Mouse (Mus musculus): ENCODE data around the gene Nufip2. TPM values are rescaled to one million over a fixed set of nuclear protein-coding genes. Genes with fewer than 3 reads are reported as not detected.
"Not testable (repeated sequence)": the region's sequence is repeated elsewhere in the genome, so short reads cannot be mapped to it uniquely, and the experiment has no call there.

Gene Nufip2
- polyA plus RNA-seq, 1 experiment from 2014 or later: 3.7 TPM

GRCm38 (mm10) chr11:77713736-77714135 lies 27.8 kb downstream of the Nufip2 start:
- Histone ChIP-seq H3K9ac (no peak overlapping the region), H3K36me3 (peaks cover 14% of the 10 kb centered on the region), H3K4me3 (no peak overlapping the region), H3K9me3 (replicated peaks) (no peaks in the 10 kb centered on the region), H3K27ac (no peak overlapping the region), H3K4me1 (replicated peaks) (no peaks in the 10 kb centered on the region), H3K4me2 (no peak overlapping the region), H3K27me3 (no peaks in the 10 kb centered on the region)
- no peak for ATAC-seq (replicated peaks; ENCODE audit: insufficient number of reproducible peaks, insufficient read depth, low FRiP score, low read depth)
- WGBS: 92% methylated on average over 3 of the region's 3 CpGs

GRCm38 (mm10) chr11:77719055-77719454 lies 33.1 kb downstream of the Nufip2 start:
- Histone ChIP-seq H3K27me3 (no peaks in the 10 kb centered on the region), H3K4me1 (replicated peaks) (no peaks in the 10 kb centered on the region), H3K9me3 (replicated peaks) (no peaks in the 10 kb centered on the region), H3K4me3 (no peak overlapping the region), H3K36me3 (0 out of 2 replicates have a peak, but pooled peaks cover 4% of the 10 kb centered on the region), H3K4me2 (no peak overlapping the region), H3K27ac (no peak overlapping the region), H3K9ac (no peak overlapping the region)
- ATAC-seq (replicated peaks; ENCODE audit: insufficient number of reproducible peaks, insufficient read depth, low FRiP score, low read depth): no peak
- 95% methylated on average over 2 of the region's 2 CpGs for WGBS

- WGBS: 91% methylated on average over 4 of the region's 4 CpGs
- no peaks in the 10 kb centered on the region for H3K4me1 ChIP-seq (replicated peaks)
- H3K4me3 ChIP-seq: no peak overlapping the region
- H3K27ac ChIP-seq: no peak overlapping the region
- H3K36me3 ChIP-seq: 0 out of 2 replicates have a peak, but pooled peaks cover 4% of the 10 kb centered on the region
- no peak overlapping the region for H3K4me2 ChIP-seq
- no peaks in the 10 kb centered on the region for H3K27me3 ChIP-seq
- H3K9ac ChIP-seq: no peak overlapping the region
- no peak for ATAC-seq (replicated peaks; ENCODE audit: insufficient number of reproducible peaks, insufficient read depth, low FRiP score, low read depth)
- H3K9me3 ChIP-seq (replicated peaks): no peaks in the 10 kb centered on the region
These were observed 35.4 kb downstream of the Nufip2 start for GRCm38 (mm10) chr11:77721389-77721788.

GRCm38 (mm10) chr11:77724766-77725165 lies 38.8 kb downstream of the Nufip2 start:
- WGBS: 77% methylated on average over 7 of the region's 7 CpGs
- Histone ChIP-seq H3K4me3 (no peak overlapping the region), H3K4me2 (no peak overlapping the region), H3K9ac (no peak overlapping the region), H3K27me3 (no peaks in the 10 kb centered on the region), H3K9me3 (replicated peaks) (no peaks in the 10 kb centered on the region), H3K4me1 (replicated peaks) (no peaks in the 10 kb centered on the region), H3K27ac (no peak overlapping the region), H3K36me3 (no peaks in the 10 kb centered on the region)
- no peak for ATAC-seq (replicated peaks; ENCODE audit: insufficient number of reproducible peaks, insufficient read depth, low FRiP score, low read depth)

- Histone ChIP-seq H3K9ac (no peak within 1 kb of the TSS), H3K27ac (no peak within 1 kb of the TSS), H3K9me3 (replicated peaks) (no peaks in the 10 kb centered on the region), H3K36me3 (no peaks in the 10 kb centered on the region), H3K4me1 (replicated peaks) (no peaks in the 10 kb centered on the region), H3K4me3 (no peak within 1 kb of the TSS), H3K27me3 (no peaks in the 10 kb centered on the region), H3K4me2 (no peak within 1 kb of the TSS)
- 51% methylated on average over 7 of the region's 7 CpGs for WGBS
- no peak for ATAC-seq (replicated peaks; ENCODE audit: insufficient number of reproducible peaks, insufficient read depth, low FRiP score, low read depth)
These were observed 39.2 kb downstream of the Nufip2 start, which contains the start of gene Cryba1 for GRCm38 (mm10) chr11:77725183-77725582. Cryba1 (minus strand) TSS chr11:77725283.

GRCm38 (mm10) chr11:77728587-77728986 lies 42.6 kb downstream of the Nufip2 start:
- no peak overlapping the region for H3K27ac ChIP-seq
- no peak overlapping the region for H3K9ac ChIP-seq
- H3K27me3 ChIP-seq: no peaks in the 10 kb centered on the region
- H3K36me3 ChIP-seq: no peaks in the 10 kb centered on the region
- H3K9me3 ChIP-seq (replicated peaks): no peaks in the 10 kb centered on the region
- WGBS: 59% methylated on average over 2 of the region's 2 CpGs
- no peak overlapping the region for H3K4me3 ChIP-seq
- no peaks in the 10 kb centered on the region for H3K4me1 ChIP-seq (replicated peaks)
- H3K4me2 ChIP-seq: no peak overlapping the region
- ATAC-seq (replicated peaks; ENCODE audit: insufficient number of reproducible peaks, insufficient read depth, low FRiP score, low read depth): no peak

- Histone ChIP-seq H3K27me3 (no peaks in the 10 kb centered on the region), H3K4me3 (no peak overlapping the region), H3K9ac (no peak overlapping the region), H3K36me3 (no peaks in the 10 kb centered on the region), H3K27ac (no peak overlapping the region), H3K4me2 (no peak overlapping the region), H3K4me1 (replicated peaks) (no peaks in the 10 kb centered on the region), H3K9me3 (replicated peaks) (no peaks in the 10 kb centered on the region)
- whole genome bisulfite sequencing: 1% methylated on average over 6 of the region's 6 CpGs
- ATAC-seq (replicated peaks; ENCODE audit: insufficient number of reproducible peaks, insufficient read depth, low FRiP score, low read depth): no peak
These were observed 51.3 kb downstream of the Nufip2 start for GRCm38 (mm10) chr11:77737289-77737688.

- Histone ChIP-seq H3K9ac (no peak overlapping the region), H3K27ac (no peak overlapping the region), H3K9me3 (replicated peaks) (no peaks in the 10 kb centered on the region), H3K4me1 (replicated peaks) (no peaks in the 10 kb centered on the region), H3K4me2 (no peak overlapping the region), H3K36me3 (no peaks in the 10 kb centered on the region), H3K4me3 (no peak overlapping the region), H3K27me3 (no peaks in the 10 kb centered on the region)
- no peak for ATAC-seq (replicated peaks; ENCODE audit: insufficient number of reproducible peaks, insufficient read depth, low FRiP score, low read depth)
- WGBS: 49% methylated on average over 7 of the region's 7 CpGs
These were observed 52.6 kb downstream of the Nufip2 start for GRCm38 (mm10) chr11:77738555-77738954.

GRCm38 (mm10) chr11:77743966-77744365 lies 58.0 kb downstream of the Nufip2 start:
- H3K4me3 ChIP-seq: no peak overlapping the region
- no peak overlapping the region for H3K27ac ChIP-seq
- no peak for ATAC-seq (replicated peaks; ENCODE audit: insufficient number of reproducible peaks, insufficient read depth, low FRiP score, low read depth)
- H3K27me3 ChIP-seq: 0 out of 2 replicates have a peak, but pooled peaks cover 2% of the 10 kb centered on the region
- H3K9me3 ChIP-seq (replicated peaks): no peaks in the 10 kb centered on the region
- 28% methylated on average over 6 of the region's 6 CpGs for WGBS
- H3K4me2 ChIP-seq: no peak overlapping the region
- no peak overlapping the region for H3K9ac ChIP-seq
- no peaks in the 10 kb centered on the region for H3K36me3 ChIP-seq
- no peaks in the 10 kb centered on the region for H3K4me1 ChIP-seq (replicated peaks)

- no peaks in the 10 kb centered on the region for H3K36me3 ChIP-seq
- H3K4me3 ChIP-seq: no peak overlapping the region
- 0 out of 2 replicates have a peak, but pooled peaks cover 2% of the 10 kb centered on the region for H3K27me3 ChIP-seq
- no peaks in the 10 kb centered on the region for H3K9me3 ChIP-seq (replicated peaks)
- 77% methylated on average over 4 of the region's 4 CpGs for WGBS
- H3K27ac ChIP-seq: no peak overlapping the region
- H3K4me1 ChIP-seq (replicated peaks): no peaks in the 10 kb centered on the region
- no peak overlapping the region for H3K9ac ChIP-seq
- H3K4me2 ChIP-seq: no peak overlapping the region
- no peak for ATAC-seq (replicated peaks; ENCODE audit: insufficient number of reproducible peaks, insufficient read depth, low FRiP score, low read depth)
These were observed 60.7 kb downstream of the Nufip2 start for GRCm38 (mm10) chr11:77746652-77747051.

GRCm38 (mm10) chr11:77747103-77747502 lies 61.1 kb downstream of the Nufip2 start:
- H3K9ac ChIP-seq; H3K4me1 ChIP-seq (replicated peaks); ATAC-seq (replicated peaks; ENCODE audit: insufficient number of reproducible peaks, insufficient read depth, low FRiP score, low read depth); H3K36me3 ChIP-seq; H3K9me3 ChIP-seq (replicated peaks); H3K4me2 ChIP-seq; H3K4me3 ChIP-seq; H3K27me3 ChIP-seq; H3K27ac ChIP-seq: not testable (repeated sequence)
- WGBS: 91% methylated on average over 14 of the region's 15 CpGs

GRCm38 (mm10) chr11:77748996-77749395 lies 63.0 kb downstream of the Nufip2 start:
- Histone ChIP-seq H3K36me3 (no peaks in the 10 kb centered on the region), H3K4me3 (no peak overlapping the region), H3K27me3 (0 out of 2 replicates have a peak, but pooled peaks cover 2% of the 10 kb centered on the region), H3K4me1 (replicated peaks) (no peaks in the 10 kb centered on the region), H3K9me3 (replicated peaks) (no peaks in the 10 kb centered on the region), H3K4me2 (no peak overlapping the region), H3K9ac (no peak overlapping the region), H3K27ac (no peak overlapping the region)
- no peak for ATAC-seq (replicated peaks; ENCODE audit: insufficient number of reproducible peaks, insufficient read depth, low FRiP score, low read depth)
- WGBS: 75% methylated on average over 5 of the region's 5 CpGs
